Mouse (Mus musculus): Measurements from ENCODE around the gene Cd1d1. TPM values are rescaled to one million over a fixed set of nuclear protein-coding genes. Genes with fewer than 3 reads are reported as not detected.
"Not testable (repeated sequence)": the region's sequence is repeated elsewhere in the genome, so short reads cannot be mapped to it uniquely, and the experiment has no call there.

Gene Cd1d1
- total RNA-seq (2015) (36.5 and 40.8 TPM in 2 replicates), total RNA-seq (2017) (20.7 and 23.7 TPM in 2 replicates)

DNA sequence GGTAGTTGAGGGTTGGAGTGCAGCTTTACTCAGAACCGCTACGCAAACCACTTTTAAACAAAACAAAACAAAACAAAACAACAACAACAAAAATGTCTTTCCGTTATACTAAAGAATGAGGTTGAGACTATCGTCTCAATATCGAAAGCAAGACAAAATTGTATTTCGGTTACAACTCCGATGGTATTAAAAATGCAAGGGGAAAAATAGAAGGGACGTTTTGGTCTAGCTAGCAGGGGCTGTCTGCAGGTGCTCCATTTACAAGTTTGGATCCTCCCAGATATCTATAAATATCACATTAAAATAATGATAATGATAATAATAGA, at the start of gene Cd1d1:
Gene Cd1d1 (minus strand): TSS at position 27 of the 326 bp plus-strand sequence.
- no peak for ATAC-seq (replicated peaks; ENCODE audit: poor library complexity)

DNA sequence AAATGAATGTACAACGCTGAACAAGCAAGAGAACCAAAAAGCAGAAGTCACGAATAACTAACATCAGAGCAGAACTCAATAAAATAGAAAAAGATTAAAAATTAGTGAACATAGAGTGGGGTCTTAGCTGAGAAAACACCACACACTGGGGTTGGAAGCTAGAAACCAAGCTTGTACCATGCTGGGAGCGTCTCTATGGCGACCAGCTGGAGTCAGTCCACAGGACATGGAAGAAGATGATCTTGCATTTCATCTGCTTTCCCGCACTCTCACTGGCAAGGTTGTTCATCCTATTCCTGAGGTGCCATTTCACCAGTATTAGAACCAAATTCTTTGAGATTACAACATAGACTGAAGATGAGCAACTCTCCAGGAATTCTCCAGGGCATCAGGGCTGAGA, 48.6 kb upstream of the Cd1d1 start:
- no peak for ATAC-seq (replicated peaks; ENCODE audit: poor library complexity)

DNA sequence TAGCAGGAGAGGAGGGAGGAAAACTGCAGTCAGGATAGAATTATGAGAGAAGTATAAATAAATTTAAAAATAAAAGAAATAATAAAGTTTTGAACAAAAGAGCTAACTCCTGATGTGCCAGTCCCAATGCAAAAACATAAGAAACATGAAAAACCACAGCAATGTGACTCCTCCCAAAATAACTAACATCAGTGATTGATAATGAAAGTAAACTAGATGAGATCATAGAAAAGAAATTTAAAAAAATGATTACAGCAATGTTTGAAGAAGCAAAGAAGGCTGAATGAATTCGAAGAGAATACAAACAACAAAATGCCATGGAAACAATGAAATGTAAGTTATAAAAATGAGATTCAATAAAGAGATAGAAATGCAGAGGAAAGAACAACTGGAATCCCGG, 42.5 kb upstream of the Cd1d1 start:
- ATAC-seq (replicated peaks; ENCODE audit: poor library complexity) = no peak

DNA sequence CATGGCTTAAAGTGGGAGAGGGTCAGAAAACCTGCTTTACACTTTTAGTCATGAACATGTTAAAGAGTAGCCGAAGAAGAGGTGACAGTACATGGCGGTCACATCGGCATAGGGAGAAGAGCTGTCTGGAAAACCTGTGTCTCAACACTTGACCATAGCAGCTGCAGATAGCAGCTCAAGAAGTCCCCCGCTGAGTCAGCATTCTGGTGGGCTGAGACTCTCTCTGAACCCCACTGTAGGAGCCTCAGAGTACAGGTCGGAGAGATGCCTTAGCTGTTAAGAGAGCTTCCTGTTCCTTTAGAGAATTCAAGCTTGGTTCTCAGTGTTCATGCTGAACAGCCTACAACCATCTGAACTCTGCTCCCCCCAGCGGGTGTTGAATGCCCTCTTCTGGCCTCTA, 39.3 kb upstream of the Cd1d1 start:
- no peak for ATAC-seq (replicated peaks; ENCODE audit: poor library complexity)

GRCm38 (mm10) chr3:87034061-87034460, 34.8 kb upstream of the Cd1d1 start:
- no peak for ATAC-seq (replicated peaks; ENCODE audit: poor library complexity)

DNA sequence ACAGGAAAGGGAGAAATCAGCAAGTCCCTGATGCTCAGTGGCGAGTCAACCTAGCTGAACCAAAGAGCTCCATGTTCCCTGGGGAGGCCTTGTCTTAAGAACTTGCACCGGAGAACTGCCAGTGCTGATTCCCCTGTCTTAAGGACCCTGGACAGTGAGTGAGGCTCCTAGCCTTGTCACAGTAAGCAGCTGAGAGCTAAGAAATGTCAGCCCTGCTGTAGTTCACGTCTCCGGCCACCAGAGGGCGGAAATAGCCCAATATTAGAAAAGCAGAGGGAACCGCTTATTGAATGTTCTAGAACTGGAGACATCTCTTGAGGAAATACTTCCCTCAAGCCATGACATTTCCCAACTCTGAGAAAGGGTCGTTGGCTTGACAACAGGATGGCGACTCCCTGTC, 34.1 kb upstream of the Cd1d1 start:
- ATAC-seq (replicated peaks; ENCODE audit: poor library complexity) = peak; percentile 86

DNA sequence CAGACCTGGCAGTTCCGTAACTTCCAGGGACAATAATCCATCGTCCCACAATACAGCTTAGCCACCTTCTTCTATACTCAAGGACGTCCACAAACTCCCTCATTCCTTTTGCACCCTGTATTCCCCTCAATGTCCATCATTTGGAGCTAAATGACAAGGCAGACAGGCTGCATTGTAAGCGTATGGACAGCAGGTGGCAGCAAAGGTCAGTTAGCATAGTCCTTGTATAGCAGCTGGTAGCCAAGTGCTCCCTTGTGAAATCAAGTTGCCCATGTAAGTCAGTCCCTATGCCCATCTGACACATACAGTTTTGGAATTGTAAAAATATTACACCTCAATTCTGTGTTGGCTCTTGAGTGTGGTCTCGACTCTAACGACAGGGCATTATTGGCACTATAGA, 31.6 kb upstream of the Cd1d1 start:
- peak; percentile 92 for ATAC-seq (replicated peaks; ENCODE audit: poor library complexity)

DNA sequence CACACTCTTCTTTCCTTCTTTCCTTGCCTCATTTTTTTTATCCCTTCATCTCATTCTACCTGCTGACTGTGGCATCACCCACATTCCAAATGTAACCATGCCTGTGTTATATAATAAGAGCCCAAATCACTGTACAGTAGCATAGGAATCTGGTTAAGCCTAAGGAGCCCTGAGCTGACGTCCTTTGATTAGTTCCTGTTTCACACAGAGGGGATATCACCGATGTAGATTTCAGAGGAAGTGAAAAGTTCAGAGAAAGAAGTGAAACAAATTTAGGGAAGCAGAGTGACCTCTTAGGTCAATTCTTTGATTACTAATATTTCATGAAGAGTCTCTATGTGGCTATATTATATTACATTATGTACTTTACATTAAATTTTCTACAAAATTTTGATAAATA, 18.5 kb upstream of the Cd1d1 start:
- ATAC-seq (replicated peaks; ENCODE audit: poor library complexity) = peak; percentile 84

DNA sequence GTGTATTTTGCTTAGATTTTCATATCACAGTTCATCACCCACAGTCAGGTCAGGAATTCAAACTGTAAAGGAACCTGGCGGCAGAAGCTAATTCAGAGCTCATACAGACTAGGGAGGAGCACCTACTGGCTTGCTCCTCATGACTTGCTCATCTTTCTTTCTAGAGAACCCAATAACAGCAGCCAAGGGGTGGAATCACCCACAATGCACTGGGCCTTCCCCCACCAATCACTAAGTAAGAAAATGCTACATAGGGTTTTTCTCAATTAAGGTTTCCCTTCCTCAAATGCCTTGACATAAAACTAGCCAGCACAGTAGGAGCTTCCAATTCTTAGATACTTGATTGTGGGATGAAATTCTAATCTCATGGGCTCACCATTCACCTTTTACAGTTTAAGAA, 17.8 kb upstream of the Cd1d1 start:
- ATAC-seq (replicated peaks; ENCODE audit: poor library complexity) = peak; percentile 57

- no peak for ATAC-seq (replicated peaks; ENCODE audit: poor library complexity)
Measured at GRCm38 (mm10) chr3:87015931-87016330, 16.7 kb upstream of the Cd1d1 start.

DNA sequence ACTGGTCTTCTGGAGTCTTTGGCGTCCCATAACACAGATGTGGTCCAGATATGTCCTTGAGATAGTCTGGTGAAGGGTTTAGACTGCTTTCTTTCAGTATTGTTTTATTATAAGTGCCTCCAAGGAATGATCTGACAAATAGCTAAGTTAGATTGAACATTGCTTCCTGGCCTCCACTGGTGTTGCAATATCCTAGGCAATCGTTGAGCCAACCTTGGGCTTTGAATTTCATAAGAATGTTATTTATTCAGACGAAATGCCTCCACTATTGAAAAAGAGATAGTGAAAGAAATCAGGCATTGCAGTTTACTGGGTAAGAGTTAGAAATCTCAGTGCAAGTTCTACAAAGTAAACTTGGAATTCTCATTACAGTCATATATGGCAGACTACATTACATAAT, 13.2 kb upstream of the Cd1d1 start:
- not testable (repeated sequence) for ATAC-seq (replicated peaks; ENCODE audit: poor library complexity)

- not testable (repeated sequence) for ATAC-seq (replicated peaks; ENCODE audit: poor library complexity)
Measured at GRCm38 (mm10) chr3:87008281-87008680, 9.0 kb upstream of the Cd1d1 start.

GRCm38 (mm10) chr3:87000676-87001075, 1.4 kb upstream of the Cd1d1 start:
- peak; percentile 45 for ATAC-seq (replicated peaks; ENCODE audit: poor library complexity)

DNA sequence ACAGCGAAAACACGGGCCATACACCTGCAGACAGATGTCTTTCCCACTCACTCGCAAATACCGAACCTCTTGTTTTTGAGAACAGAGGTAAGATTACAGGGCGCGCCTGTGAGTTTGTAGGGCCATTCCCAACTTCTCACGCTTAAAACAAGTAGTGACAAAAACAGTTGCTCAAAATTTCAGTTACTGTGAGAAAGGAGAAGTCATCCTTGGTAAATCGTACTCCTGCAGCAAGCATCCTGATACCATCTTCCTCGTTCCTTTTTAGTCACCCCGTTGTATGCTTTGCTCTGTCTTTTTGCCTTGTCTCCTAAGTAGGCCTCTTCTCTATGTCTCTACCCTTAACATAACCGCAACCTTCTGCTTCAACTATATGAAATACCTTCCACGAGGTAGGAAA, 810 bp upstream of the Cd1d1 start:
- 0 out of 2 replicates have a peak, but pooled peaks have one; percentile 8 for ATAC-seq (replicated peaks; ENCODE audit: poor library complexity)

DNA sequence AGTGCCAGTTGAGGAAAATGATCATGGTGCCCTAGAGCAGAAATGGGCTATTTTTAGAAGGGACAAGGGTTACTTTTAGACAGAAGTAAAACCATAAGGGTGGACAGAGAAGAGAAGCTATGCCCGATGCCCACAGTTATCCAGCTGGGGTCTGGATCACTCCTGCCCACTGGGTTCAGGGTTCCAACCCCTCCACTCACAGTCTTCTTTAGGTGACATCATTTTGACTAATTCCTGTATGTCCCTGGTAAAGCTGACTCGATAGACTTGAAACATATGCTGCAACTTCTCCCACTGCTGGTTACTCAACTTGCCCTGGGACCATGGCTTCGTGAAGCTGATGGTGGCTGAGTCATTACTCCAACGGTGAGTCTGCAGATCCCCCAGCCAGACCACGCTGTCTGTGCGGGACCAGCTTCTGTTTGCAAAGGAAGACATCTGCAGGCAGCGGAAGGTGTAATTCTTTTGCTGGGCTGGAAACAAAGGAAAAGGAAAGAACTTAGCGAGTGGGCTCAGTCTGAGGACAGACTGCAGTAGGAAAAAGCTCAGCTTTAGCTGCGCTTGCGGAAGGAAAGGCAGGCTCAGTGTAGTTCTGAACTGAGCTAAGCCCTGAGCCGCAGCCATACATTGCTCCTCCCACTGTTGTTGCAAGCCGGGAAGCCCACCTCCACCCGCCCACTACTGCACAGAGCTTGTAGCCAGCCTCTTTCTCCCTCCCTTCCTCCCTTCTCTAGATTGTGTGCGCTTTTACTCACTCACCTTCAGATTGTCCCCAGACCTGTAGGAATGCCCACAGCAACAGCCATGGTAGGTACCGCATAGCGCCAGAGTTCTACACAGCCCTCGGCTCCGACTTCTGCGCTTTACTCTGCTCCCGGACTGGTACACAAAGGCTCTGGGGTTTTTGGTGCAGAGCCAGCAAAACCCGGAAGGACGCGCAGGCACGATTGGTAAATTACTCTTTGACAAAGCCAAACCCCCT, 517 bp downstream of the Cd1d1 start:
- ATAC-seq (replicated peaks; ENCODE audit: poor library complexity) = peak; percentile 78

DNA sequence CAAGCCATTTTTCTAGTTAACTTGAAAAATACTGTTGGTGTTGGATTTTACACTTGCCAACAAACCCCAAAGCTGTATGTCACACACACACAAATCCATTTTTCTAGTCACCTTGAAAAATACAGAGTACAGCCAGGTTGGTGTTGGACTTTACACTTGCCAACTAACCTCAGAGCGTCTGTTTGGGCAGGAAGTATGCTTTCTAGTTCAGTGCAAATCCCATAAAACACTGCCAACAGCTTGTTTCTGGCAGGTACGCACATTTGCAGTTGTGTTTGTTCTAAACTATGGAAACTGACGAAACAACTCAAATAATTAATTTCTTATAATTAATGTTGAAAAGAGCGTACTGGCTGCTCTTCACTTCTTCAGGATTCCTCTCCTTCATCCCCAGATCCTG, 3.1 kb downstream of the Cd1d1 start:
- ATAC-seq (replicated peaks; ENCODE audit: poor library complexity) = no peak

- ATAC-seq (replicated peaks; ENCODE audit: poor library complexity) = no peak
Measured at GRCm38 (mm10) chr3:86995381-86995780, 3.9 kb downstream of the Cd1d1 start.

DNA sequence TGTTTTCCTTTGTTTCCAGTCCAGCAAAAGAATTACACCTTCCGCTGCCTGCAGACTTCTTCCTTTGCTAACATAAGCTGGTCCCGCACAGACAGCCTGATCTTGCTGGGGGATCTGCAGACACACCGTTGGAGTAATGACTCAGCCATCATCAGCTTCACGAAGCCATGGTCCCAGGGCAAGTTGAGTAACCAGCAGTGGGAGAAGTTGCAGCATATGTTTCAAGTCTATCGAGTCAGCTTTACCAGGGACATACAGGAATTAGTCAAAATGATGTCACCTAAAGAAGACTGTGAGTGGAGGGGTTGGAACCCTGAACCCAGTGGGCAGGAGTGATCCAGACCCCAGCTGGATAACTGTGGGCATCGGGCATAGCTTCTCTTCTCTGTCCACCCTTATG, 12.3 kb downstream of the Cd1d1 start:
- peak; percentile 98 for ATAC-seq (replicated peaks; ENCODE audit: poor library complexity)

- ATAC-seq (replicated peaks; ENCODE audit: poor library complexity) = peak; percentile 64
Measured at GRCm38 (mm10) chr3:86986490-86986889, 12.8 kb downstream of the Cd1d1 start.

DNA sequence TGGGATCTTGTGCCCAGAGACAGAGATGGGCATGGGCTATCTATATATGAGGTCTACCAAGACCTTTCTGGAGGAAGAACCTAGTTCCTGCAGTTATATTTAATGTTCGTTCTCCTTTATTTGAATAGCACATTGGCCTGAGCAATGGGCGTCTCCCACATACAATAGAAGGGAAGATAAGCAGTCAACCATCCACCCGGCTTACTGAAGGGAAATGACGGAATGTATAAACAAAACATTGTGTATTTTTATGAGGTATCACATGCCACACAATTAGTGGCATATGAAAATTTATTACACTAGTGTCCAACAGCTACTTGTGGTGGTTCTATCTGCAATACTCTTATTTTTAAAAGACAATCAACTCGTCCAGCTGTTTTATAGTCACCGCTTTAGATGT, 15.9 kb downstream of the Cd1d1 start:
- no peak for ATAC-seq (replicated peaks; ENCODE audit: poor library complexity)

GRCm38 (mm10) chr3:86976546-86976945, 22.7 kb downstream of the Cd1d1 start:
- peak; percentile 88 for ATAC-seq (replicated peaks; ENCODE audit: poor library complexity)

GRCm38 (mm10) chr3:86975150-86975549, 24.1 kb downstream of the Cd1d1 start:
- no peak for ATAC-seq (replicated peaks; ENCODE audit: poor library complexity)
